Mouse (Mus musculus) c-Kit-positive CD71-negative TER-119-negative erythroid progenitor cells, embryonic 14.5 days (primary cell): Measurements from ENCODE around the gene Plxna4.

ENCODE experiments used
- DNase-seq: peaks from one replicate; pipeline ENCODE4 v3.0.0-alpha.2; 2013; ENCODE audit warnings: low read depth

Plxna4 gene

DNA sequence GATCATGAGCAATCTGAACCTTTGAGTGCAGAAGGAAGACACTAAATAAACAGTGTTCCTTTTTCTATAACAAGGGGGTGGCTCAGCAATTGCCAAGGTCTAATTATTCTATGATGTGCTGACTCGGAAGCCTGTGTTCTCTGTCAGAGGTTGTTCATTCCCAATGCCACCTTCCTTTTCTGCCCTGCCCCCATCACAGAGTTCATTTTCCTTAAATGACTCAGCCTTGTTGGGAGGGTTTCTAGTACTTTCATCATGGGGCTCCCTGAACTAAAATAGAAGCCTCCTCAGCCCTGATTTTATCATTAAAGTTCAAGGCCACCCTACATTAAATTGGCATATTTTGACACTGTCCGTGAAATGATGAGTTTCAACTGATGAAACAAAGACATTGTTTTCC, 242.0 kb downstream of the Plxna4 start:
- no peak for DNase-seq

GRCm38 (mm10) chr6:32342727-32343126, 245.3 kb downstream of the Plxna4 start:
- no peak for DNase-seq

- DNase-seq, result no peak
These were observed 245.7 kb downstream of the Plxna4 start for GRCm38 (mm10) chr6:32342272-32342671.

GRCm38 (mm10) chr6:32338416-32338943, 249.5 kb downstream of the Plxna4 start:
- no peak for DNase-seq

DNA sequence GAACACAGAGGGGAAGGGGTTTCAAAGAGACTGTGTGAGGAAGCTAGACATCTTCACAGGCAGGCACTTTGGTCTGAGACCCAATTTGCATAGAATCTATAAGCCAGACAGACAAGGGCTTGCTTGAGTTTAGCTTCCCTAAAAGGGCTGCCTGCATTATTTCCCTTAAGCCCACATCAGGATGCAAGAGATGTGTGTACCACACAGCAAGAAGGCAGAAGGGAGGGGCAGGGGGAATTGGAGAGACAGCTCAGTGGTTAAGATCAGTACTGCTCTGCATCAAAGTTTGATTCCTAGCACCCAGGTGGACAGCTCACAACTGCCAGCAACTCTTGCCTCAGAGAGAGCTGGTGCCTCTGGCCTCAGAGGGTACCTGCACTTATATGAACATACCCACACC, 256.7 kb downstream of the Plxna4 start:
- no peak for DNase-seq

- no peak for DNase-seq
These were observed 257.8 kb downstream of the Plxna4 start for GRCm38 (mm10) chr6:32330034-32330795.

DNA sequence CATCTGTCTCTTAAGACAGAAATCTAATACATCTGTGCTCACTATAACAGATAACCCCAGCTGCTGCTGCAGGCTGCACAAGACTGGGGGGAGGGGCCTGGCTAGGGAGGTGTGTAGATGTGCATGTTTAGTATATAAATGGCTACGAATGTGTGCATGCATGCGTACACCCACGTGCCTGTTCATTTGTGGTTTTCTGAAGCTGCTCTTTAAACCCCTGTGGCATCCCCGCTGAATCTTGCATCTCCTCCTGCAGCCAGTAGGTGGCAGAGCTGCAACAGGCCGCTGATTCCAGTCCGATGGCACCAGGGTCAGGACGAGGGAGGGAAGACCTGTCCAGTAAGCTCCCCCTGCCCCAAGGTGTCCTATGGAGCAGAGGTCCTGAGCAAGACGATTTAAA, 260.0 kb downstream of the Plxna4 start:
- DNase-seq, result peak; percentile 35

- DNase-seq, result no peak
These were observed 260.8 kb downstream of the Plxna4 start for GRCm38 (mm10) chr6:32327173-32327572.

- no peak for DNase-seq
These were observed 261.6 kb downstream of the Plxna4 start for GRCm38 (mm10) chr6:32326406-32326805.

- no peak for DNase-seq
These were observed 262.1 kb downstream of the Plxna4 start for GRCm38 (mm10) chr6:32325851-32326250.

DNA sequence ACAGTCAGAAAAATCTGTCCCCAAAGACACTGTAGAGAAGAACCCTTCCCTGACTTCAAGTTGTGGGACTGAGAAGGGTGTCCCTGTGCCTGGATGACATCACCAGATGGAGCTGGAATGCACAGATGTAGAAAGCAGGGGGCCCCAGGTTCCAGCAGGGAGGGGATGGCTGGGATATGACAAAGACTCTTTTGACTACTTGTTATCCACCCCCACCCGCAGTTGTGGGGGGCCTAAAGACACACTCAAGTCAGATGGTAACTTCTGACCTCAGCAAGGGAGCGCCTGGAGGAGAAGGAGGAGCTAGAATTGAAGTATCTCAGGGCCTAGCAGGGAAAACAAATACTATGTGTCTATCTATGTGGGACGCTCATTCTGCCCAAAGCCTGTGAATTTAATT, 266.8 kb downstream of the Plxna4 start:
- no peak for DNase-seq

- no peak for DNase-seq
These were observed 267.7 kb downstream of the Plxna4 start for GRCm38 (mm10) chr6:32320254-32320653.

DNA sequence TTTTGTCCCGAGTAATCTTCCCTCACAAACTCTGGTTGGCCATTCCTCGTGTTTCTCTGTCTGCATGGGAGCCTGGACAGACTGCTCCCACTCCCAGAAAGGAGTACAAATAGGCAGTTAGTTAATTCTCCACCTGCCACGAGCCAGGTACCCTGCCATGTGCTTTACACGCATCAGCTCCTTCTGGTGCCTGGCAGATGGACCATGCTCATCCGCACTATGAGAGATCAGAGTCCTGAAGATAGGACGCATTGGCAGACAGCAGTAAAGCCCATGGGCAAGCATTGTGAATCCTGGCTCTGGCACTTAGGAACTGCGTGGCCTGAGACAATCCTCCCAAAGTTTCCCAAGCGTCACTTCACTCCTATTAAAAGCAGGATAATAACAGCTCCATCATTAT, 270.5 kb downstream of the Plxna4 start:
- no peak for DNase-seq

DNA sequence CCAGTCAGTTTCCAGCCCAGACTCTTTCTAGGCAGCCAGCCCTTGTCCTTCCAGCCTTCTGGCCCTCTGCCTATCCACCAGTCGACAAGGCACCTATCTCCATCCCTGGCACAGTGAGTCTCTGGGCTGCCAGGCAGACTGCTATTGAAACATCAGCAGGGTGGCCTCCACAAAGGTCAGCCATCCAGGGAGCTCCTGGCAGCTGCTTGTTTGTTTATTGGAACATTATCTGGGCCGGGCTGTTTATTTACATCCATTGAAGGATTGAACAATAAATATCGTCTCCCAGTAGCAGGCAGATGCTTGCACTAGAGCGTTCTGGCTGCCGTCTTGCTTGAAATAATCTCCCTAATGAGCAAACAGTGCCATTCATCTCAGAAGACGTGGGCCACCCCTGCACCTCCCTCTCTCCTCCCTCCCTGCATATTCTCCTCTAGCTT, 273.0 kb downstream of the Plxna4 start:
- no peak for DNase-seq

GRCm38 (mm10) chr6:32309147-32309546, 278.8 kb downstream of the Plxna4 start:
- no peak for DNase-seq

DNA sequence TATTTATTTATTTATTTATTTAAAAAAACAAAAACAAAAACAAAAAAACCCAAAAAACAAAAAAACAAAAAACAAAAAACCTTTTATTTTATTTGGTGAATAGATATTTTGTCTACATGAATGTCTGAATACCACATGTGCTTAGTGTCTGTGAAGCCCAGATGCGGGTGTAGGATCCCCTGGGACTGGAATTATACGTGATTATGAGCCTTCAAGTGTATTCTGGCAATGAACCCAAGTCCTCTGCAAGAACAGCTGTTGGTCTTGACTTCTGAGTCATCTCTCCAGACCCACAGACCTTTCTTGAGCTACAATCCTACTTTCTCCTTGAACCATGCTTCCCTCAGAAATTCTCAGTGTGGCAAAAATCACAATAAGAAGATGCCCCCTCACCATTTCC, 287.4 kb downstream of the Plxna4 start:
- no peak for DNase-seq

DNA sequence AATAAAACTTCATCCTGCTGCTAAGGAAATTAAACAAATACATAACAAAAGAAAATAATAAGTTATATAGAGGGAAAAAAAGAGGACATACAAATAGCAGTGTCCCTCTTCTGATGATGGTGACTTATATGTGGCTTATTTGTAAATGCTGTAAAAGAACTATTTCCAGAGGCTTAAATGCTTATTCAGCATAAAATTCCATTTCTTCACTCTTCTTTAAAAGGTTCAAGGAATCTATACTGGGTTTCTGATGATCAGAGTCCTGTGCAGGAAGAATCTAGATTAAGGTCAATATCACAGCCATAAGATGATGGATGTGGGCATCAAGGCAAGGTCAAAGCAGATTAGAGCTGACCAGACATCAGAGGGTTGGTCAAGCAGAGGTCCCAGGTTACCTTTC, 306.5 kb downstream of the Plxna4 start:
- DNase-seq, result no peak

- DNase-seq, result no peak
These were observed 307.3 kb downstream of the Plxna4 start for GRCm38 (mm10) chr6:32280728-32281127.

- no peak for DNase-seq
These were observed 316.5 kb downstream of the Plxna4 start for GRCm38 (mm10) chr6:32271463-32271862.

- DNase-seq, result no peak
These were observed 321.9 kb downstream of the Plxna4 start for GRCm38 (mm10) chr6:32266085-32266484.

- DNase-seq, result no peak
These were observed 326.7 kb downstream of the Plxna4 start for GRCm38 (mm10) chr6:32261339-32261738.

- no peak for DNase-seq
These were observed 327.7 kb downstream of the Plxna4 start for GRCm38 (mm10) chr6:32260341-32260740.

GRCm38 (mm10) chr6:32255191-32255590, 332.8 kb downstream of the Plxna4 start:
- DNase-seq, result no peak

GRCm38 (mm10) chr6:32252168-32252567, 335.8 kb downstream of the Plxna4 start:
- DNase-seq, result no peak
